Mouse (Mus musculus) heart, adult 2 months (tissue): ENCODE measurements around the gene Tspan31.

Experiments used
- CTCF ChIP-seq: fragments of 200-600 bp; IDR thresholded peaks from 2 replicates; pipeline ENCODE4 v1.8.1; 2022; ENCODE audit warnings: antibody characterized with exemption, mild to moderate bottlenecking, moderate library complexity
- POLR2A ChIP-seq: fragments of 200-500 bp; IDR thresholded peaks from 2 replicates; pipeline ENCODE4 v1.6.1; 2011; ENCODE audit warnings: mild to moderate bottlenecking, low read depth, low read length, control low read depth; ENCODE audit not compliant: insufficient read depth

DNA sequence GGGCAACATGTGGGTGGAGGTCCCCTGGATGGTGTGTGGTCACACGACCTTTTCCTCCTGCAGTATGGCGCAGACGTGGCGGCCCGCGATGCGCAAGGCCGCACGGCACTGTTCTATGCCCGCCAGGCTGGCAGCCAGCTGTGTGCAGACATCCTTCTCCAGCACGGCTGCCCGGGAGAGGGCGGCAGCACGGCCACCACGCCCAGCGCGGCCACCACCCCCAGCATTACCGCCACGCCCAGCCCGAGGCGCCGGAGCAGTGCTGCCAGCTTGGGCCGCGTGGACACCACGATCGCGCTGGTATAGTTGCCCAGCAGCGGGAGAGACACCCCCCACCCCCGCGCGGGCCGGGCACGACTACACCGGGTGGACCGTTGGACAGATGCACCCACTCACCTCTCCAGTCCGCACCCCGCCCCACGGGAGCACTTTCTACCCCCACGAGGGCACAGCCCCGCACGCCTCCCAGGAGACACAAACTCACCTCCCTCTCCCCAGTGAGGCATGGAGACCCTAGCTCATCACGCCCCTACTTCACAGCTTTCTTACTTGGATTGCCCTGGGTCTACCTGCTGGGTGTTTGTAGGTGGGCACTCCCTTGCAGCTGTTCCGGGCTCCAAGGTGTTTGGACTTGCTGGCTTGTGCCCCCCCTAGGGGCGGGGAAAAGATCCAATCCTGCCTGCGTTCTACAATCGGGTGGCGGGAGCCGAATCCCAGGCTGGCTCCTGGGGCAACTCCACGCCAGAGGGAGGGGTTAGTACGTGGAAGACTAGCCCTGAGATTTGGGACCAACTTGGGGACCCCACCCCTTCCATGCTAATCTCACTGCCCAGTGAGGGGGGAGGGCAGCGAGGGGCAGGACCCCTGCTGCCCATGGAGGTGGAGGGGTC lies 21.7 kb upstream of the Tspan31 start:
- TF ChIP-seq POLR2A (no peak), CTCF (no peak)
